Mouse (Mus musculus): ENCODE measurements at regions not wholly inside any gene's neighbourhood (a gene's known extent, or its start where the extent isn't known, plus 50 kb on each side); places are given as distances from the start of the nearest gene placed in this dataset.

DNA sequence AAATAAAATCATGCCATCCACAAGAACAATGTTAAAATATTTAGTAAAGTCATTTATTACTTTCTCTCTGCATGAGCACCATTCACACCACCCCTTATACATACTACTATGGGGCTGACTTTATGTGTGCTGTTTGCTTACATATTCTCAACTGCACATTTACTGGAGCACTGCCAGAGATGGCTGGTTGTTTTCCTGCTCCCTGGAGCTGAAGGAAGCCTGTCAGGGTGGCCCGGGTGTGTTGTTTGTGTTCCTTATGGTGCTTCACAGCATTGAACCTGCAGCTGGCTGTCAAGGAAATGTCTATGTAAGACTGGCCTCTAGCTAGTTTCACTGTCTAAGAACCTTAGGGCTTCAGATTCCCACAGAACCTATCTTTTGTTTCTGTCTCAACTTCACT lies 97.8 kb upstream of the Adgra3 start:
- no peak for TF ChIP-seq POLR2A (IDR thresholded peaks at IDR 0.05; ENCODE audit: insufficient read depth, low read depth, low read length)
- TF ChIP-seq CTCF (IDR thresholded peaks at IDR 0.05): no peak
- TF ChIP-seq EP300 (IDR thresholded peaks at IDR 0.05; ENCODE audit: insufficient read depth, low read depth, low read length): no peak
